Mouse (Mus musculus) CH12.LX (cell line): ENCODE data around the gene Gm44502. TPM values are rescaled to one million over a fixed set of nuclear protein-coding genes. Genes with fewer than 3 reads are reported as not detected.

Source experiments
- DNase-seq: peaks from one replicate; pipeline ENCODE4 v3.0.0-alpha.2; 2013; ENCODE audit errors: extremely low read depth
- H3K27ac ChIP-seq: 2 replicates; pipeline ENCODE4 v1.5.1; 2012; ENCODE audit warnings: low read depth, mild to moderate bottlenecking, control low read depth, moderate library complexity; ENCODE audit not compliant: insufficient read depth
- H3K27me3 ChIP-seq: replicated peaks from 2 replicates; pipeline ENCODE3; 2012; ENCODE audit warnings: inconsistent platforms
- H3K36me3 ChIP-seq, 2 experiments: replicated peaks in 1 of 2; 2 replicates each; pipeline versions ENCODE3 to v1.6.1; 2012; ENCODE audit warnings: inconsistent platforms in 1 of 2, low read length in 1 of 2, mild to moderate bottlenecking in 1 of 2, mixed read lengths in 1 of 2, moderate library complexity in 1 of 2; ENCODE audit not compliant: control insufficient read depth in 1 of 2, insufficient read depth in 1 of 2
- H3K4me1 ChIP-seq, 2 experiments: 2 replicates each; pipeline ENCODE4 v1.6.1; 2012; ENCODE audit warnings: inconsistent platforms in 1 of 2, moderate library complexity in 1 of 2; ENCODE audit not compliant: insufficient read depth in 2 of 2, control insufficient read depth in 1 of 2
- H3K4me2 ChIP-seq: 2 replicates; pipeline ENCODE4 v1.6.1; 2012; ENCODE audit warnings: low read depth, mild to moderate bottlenecking, control low read depth; ENCODE audit not compliant: poor library complexity, insufficient read depth, severe bottlenecking
- H3K4me3 ChIP-seq, 3 experiments: fragments of 150-350 bp in 1 of 3; sonication (generic) in 1 of 3; replicated peaks in 1 of 3; 2 replicates each; pipeline versions ENCODE3 to v1.5.1; 2011 to 2012; ENCODE audit warnings: low read depth in 2 of 3, low read length in 2 of 3, mild to moderate bottlenecking in 2 of 3, moderate library complexity in 2 of 3, control low read depth in 1 of 3, improper control_type of control experiment in 1 of 3, inconsistent platforms in 1 of 3, mixed read lengths in 1 of 3; ENCODE audit not compliant: poor library complexity in 1 of 3
- H3K79me2 ChIP-seq: replicated peaks from 2 replicates; pipeline ENCODE4 v1.6.1; 2012; ENCODE audit warnings: mild to moderate bottlenecking, moderate library complexity; ENCODE audit not compliant: control insufficient read depth, poor library complexity, insufficient read depth, severe bottlenecking; ENCODE audit errors: extremely low read depth
- H3K9ac ChIP-seq: 2 replicates; pipeline ENCODE4 v1.6.1; 2012; ENCODE audit warnings: low read depth, mild to moderate bottlenecking, control low read depth, moderate library complexity; ENCODE audit not compliant: insufficient read depth
- H3K9me3 ChIP-seq: replicated peaks from 2 replicates; pipeline ENCODE3; 2012; ENCODE audit warnings: low read length, inconsistent platforms, mixed read lengths
- CHD1 ChIP-seq: IDR thresholded peaks from 2 replicates; pipeline ENCODE4 v1.6.1; 2012; ENCODE audit warnings: low read depth, low read length, improper control_type of control experiment, inconsistent platforms
- CTCF ChIP-seq, 2 experiments: IDR thresholded peaks in 1 of 2; conservative IDR thresholded peaks in 1 of 2; 2 replicates each; pipeline ENCODE4 v1.5.1; 2011 to 2012; ENCODE audit warnings: low read depth in 2 of 2, low read length in 2 of 2, improper control_type of control experiment in 1 of 2, inconsistent platforms in 1 of 2, mild to moderate bottlenecking in 1 of 2, moderate library complexity in 1 of 2
- ETS1 ChIP-seq: conservative IDR thresholded peaks from 2 replicates; pipeline ENCODE4 v1.6.1; 2012; ENCODE audit warnings: low read depth, mild to moderate bottlenecking, inconsistent platforms, low read length, improper control_type of control experiment, moderate library complexity
- GABPA ChIP-seq: IDR thresholded peaks from 2 replicates; pipeline ENCODE4 v1.6.1; 2012; ENCODE audit warnings: low read depth, low read length, improper control_type of control experiment, inconsistent platforms; ENCODE audit not compliant: insufficient replicate concordance
- HCFC1 ChIP-seq: IDR thresholded peaks from 2 replicates; pipeline ENCODE4 v1.6.1; 2012; ENCODE audit warnings: low read depth, mild to moderate bottlenecking, inconsistent platforms, low read length, improper control_type of control experiment
- JUN ChIP-seq: IDR thresholded peaks from 2 replicates; pipeline ENCODE4 v1.6.1; 2011; ENCODE audit warnings: low read depth, mild to moderate bottlenecking, low read length, improper control_type of control experiment, moderate library complexity; ENCODE audit not compliant: insufficient read depth
- JUND ChIP-seq: conservative IDR thresholded peaks from 2 replicates; pipeline ENCODE4 v1.6.1; 2011; ENCODE audit warnings: low read depth, low read length, improper control_type of control experiment
- KAT2A ChIP-seq: IDR thresholded peaks from 2 replicates; pipeline ENCODE4 v1.6.1; 2012; ENCODE audit warnings: low read length, improper control_type of control experiment, inconsistent platforms; ENCODE audit not compliant: insufficient replicate concordance
- MAFK ChIP-seq: IDR thresholded peaks from 2 replicates; pipeline ENCODE4 v1.6.1; 2011; ENCODE audit warnings: low read length, improper control_type of control experiment; ENCODE audit not compliant: insufficient replicate concordance
- MXI1 ChIP-seq: IDR thresholded peaks from 2 replicates; pipeline ENCODE4 v1.6.1; 2011; ENCODE audit warnings: mild to moderate bottlenecking, low read depth, low read length, improper control_type of control experiment
- NELFE ChIP-seq: IDR thresholded peaks from 2 replicates; pipeline ENCODE4 v1.6.1; 2011; ENCODE audit warnings: low read depth, low read length, improper control_type of control experiment
- POLR2A ChIP-seq: IDR thresholded peaks from 2 replicates; pipeline ENCODE4 v1.6.1; 2011; ENCODE audit warnings: low read depth, mild to moderate bottlenecking, improper control_type of control experiment, low read length
- RCOR1 ChIP-seq: conservative IDR thresholded peaks from 2 replicates; pipeline ENCODE4 v1.6.1; 2012; ENCODE audit warnings: low read depth, mild to moderate bottlenecking, inconsistent platforms, low read length, improper control_type of control experiment
- SIN3A ChIP-seq: IDR thresholded peaks from 2 replicates; pipeline ENCODE4 v1.6.1; 2012; ENCODE audit warnings: low read length, improper control_type of control experiment, inconsistent platforms
- SMC3 ChIP-seq: IDR thresholded peaks from 2 replicates; pipeline ENCODE4 v1.6.1; 2011; ENCODE audit warnings: low read depth, low read length, improper control_type of control experiment
- TBP ChIP-seq: conservative IDR thresholded peaks from 2 replicates; pipeline ENCODE4 v1.6.1; 2011; ENCODE audit warnings: low read depth, low read length, improper control_type of control experiment
- USF2 ChIP-seq: conservative IDR thresholded peaks from 2 replicates; pipeline ENCODE4 v1.6.1; 2011; ENCODE audit warnings: low read depth, low read length, improper control_type of control experiment
- ZC3H11A ChIP-seq: IDR thresholded peaks from 2 replicates; pipeline ENCODE4 v1.6.1; 2012; ENCODE audit warnings: low read depth, mild to moderate bottlenecking, inconsistent platforms, low read length, improper control_type of control experiment
- ZKSCAN1 ChIP-seq: IDR thresholded peaks from 2 replicates; pipeline ENCODE4 v1.6.1; 2012; ENCODE audit warnings: low read depth, inconsistent platforms, low read length, improper control_type of control experiment, borderline replicate concordance
- dilution Hi-C: fragments of 300-500 bp; cut with MboI; formaldehyde crosslinking; loops from 2 replicates; pipeline ENCODE4 v1.14.3; 2020; ENCODE audit warnings: low sequenced_read_pairs; ENCODE audit not compliant: extremely low pct_unique_long_range_greater_than_20kb, extremely low pct_ligation_motif_present
- in situ Hi-C: fragments of 300-500 bp; cut with MboI; formaldehyde crosslinking; loops from 3 replicates; pipeline ENCODE4 v1.14.3; 2019; ENCODE audit warnings: low sequenced_read_pairs, low pct_ligation_motif_present, low pct_unique_long_range_greater_than_20kb, mixed read lengths
- polyA plus RNA-seq: library from polyadenylated mRNA; unstranded; fragments of >175 nt; gene quantifications from 2 replicates; pipeline ENCODE4 v1.2.1, GENCODE M21; 2012; ENCODE audit warnings: low read depth; ENCODE audit not compliant: insufficient read length
- total RNA-seq, 2 experiments: library from RNA; depleted of rRNA; stranded (reverse); fragments of 300-350 nt in 1 of 2; fragments of >200 nt in 1 of 2; gene quantifications; 2 replicates each; pipeline ENCODE4 v1.2.3; 2012 to 2014

Gm44502 gene
- total and polyA plus RNA-seq, 3 experiments = 0.13 to 0.15 TPM; not detected in 1

DNA sequence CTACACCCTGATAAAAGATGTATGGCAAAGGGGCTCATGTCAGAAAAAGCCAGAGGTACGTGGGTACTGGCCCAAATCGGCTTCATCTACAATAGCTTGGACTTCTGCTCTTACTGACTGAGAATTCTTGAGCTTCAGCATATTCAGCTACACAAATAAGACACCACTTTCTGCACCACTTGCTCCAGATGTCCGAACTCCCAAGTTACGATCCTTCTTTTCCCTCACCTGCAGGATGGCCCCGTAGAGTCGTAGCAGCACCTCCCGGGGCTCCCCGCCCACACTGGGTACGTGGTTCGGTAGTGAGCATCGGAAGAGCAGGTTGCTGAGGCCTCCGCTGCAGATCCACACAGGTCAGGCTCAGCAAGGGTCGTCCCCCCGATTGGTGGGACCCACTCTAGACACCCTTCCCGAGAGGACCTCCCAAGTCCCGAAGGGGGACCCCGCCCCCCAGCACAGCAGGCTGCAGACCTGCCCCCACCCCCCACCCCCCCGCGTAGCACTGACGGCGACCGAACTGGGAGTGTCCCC, 610 bp downstream of the Gm44502 start:
- no peak for DNase-seq
- H3K36me3 ChIP-seq = peaks cover 21 to 43% of the 10 kb centered on the region in 2 experiments
- in situ Hi-C loops = loop anchor here (10.0 kb wide), 1 partner anchor 354 kb away; the partner anchor contains the start of gene Trabd
- dilution Hi-C loops = no loop called here
- no peak for TF ChIP-seq TBP
- TF ChIP-seq ZC3H11A = no peak
- no peak for TF ChIP-seq SMC3
- no peak for TF ChIP-seq HCFC1
- no peak for TF ChIP-seq MAFK
- TF ChIP-seq JUN = no peak
- TF ChIP-seq RCOR1 = no peak
- no peak for TF ChIP-seq KAT2A
- no peak for TF ChIP-seq CHD1
- TF ChIP-seq ZKSCAN1 = no peak
- no peak for TF ChIP-seq GABPA
- TF ChIP-seq NELFE = no peak
- TF ChIP-seq ETS1 = no peak
- no peak for TF ChIP-seq JUND
- TF ChIP-seq USF2 = no peak
- TF ChIP-seq POLR2A = no peak
- TF ChIP-seq MXI1 = no peak
- TF ChIP-seq, all 38 proteins: peak for 0
- H3K4me2 ChIP-seq = peak overlapping the region; percentile 85
- peaks cover 12% of the 10 kb centered on the region for H3K79me2 ChIP-seq
- H3K27ac ChIP-seq = peak overlapping the region; percentile 31
- H3K9ac ChIP-seq = peak overlapping the region; percentile 91
- no peaks in the 10 kb centered on the region for H3K9me3 ChIP-seq
- peaks cover 0 to 14% of the 10 kb centered on the region in 2 experiments; a peak in 2 of 4 replicates for H3K4me1 ChIP-seq
- no peaks in the 10 kb centered on the region for H3K27me3 ChIP-seq
- H3K4me3 ChIP-seq = peak overlapping the region; percentile 79 to 90 (median 80)

GRCm38 (mm10) chr15:89428136-89428790, 1.2 kb downstream of the Gm44502 start:
- Histone ChIP-seq H3K27ac (no peak overlapping the region), H3K9ac (peak overlapping the region; percentile 91; the same call in 1 of the 2 replicates), H3K79me2 (peaks cover 12% of the 10 kb centered on the region), H3K36me3 (peaks cover 24 to 49% of the 10 kb centered on the region in 2 experiments), H3K27me3 (no peaks in the 10 kb centered on the region), H3K9me3 (no peaks in the 10 kb centered on the region), H3K4me2 (peak overlapping the region; percentile 85), H3K4me1 (peaks cover 0 to 14% of the 10 kb centered on the region in 2 experiments; a peak in 2 of 4 replicates)
- no peak for DNase-seq
- in situ Hi-C loops = loop anchor here (10.0 kb wide), 1 partner anchor 353 kb away; the partner anchor contains the start of gene Trabd
- dilution Hi-C loops = no loop called here
- TF ChIP-seq CTCF (conservative IDR thresholded peaks at IDR 0.05 in 1 of 2, IDR thresholded peaks at IDR 0.05 in 1 of 2; ENCODE audit: low read depth in 2 of 2, low read length in 2 of 2) (no peak), SIN3A (no peak), SMC3 (no peak)
- TF ChIP-seq, all 38 proteins: peak for 0
- H3K4me3 ChIP-seq = peak overlapping the region; percentile 79 to 90 (median 80)
